Mouse (Mus musculus) left cerebral cortex, adult 18-20 months (tissue): ENCODE data around the gene Tchhl1. TPM values are rescaled to one million over a fixed set of nuclear protein-coding genes. Genes with fewer than 3 reads are reported as not detected.
A peak's percentile ranks its signal among the peaks of the same experiment; 100 is the strongest.

Experiments
- DNase-seq, 2 experiments: peaks; one replicate each; pipeline ENCODE4 v3.0.0; 2021 to 2022; ENCODE audit warnings: low spot score in 2 of 2, mixed read lengths in 1 of 2
- microRNA-seq, 2 experiments: library from miRNA; unstranded; fragments of <30 nt; microRNA quantifications; one replicate each; pipeline ENCODE4 v1.2.0; 2021
- total RNA-seq, 2 experiments: library from RNA; stranded (reverse); gene quantifications; 2 replicates each; pipeline ENCODE4 v1.2.3; 2021

Gene Tchhl1
- total RNA-seq, 2 experiments from 2014 or later: not detected

DNA sequence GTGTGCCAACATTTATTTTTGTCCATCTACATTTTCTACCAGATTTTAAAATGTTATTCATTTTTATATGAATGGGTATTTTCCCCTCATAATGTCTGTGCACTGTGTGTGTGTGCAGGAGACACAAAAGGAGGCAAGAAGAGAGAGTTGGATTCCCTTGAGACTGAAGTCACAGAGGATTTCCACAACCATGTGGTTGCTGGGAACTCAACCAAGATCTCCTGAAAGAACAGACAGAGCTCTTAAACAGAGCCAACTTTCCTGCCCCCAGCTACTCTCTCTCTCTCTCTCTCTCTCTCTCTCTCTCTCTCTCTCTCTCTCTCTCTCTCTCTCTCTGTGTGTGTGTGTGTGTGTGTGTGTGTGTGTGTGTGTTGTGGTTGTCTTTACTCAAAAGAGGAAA, 30.6 kb downstream of the Tchhl1 start:
- DNase-seq: no peak

DNA sequence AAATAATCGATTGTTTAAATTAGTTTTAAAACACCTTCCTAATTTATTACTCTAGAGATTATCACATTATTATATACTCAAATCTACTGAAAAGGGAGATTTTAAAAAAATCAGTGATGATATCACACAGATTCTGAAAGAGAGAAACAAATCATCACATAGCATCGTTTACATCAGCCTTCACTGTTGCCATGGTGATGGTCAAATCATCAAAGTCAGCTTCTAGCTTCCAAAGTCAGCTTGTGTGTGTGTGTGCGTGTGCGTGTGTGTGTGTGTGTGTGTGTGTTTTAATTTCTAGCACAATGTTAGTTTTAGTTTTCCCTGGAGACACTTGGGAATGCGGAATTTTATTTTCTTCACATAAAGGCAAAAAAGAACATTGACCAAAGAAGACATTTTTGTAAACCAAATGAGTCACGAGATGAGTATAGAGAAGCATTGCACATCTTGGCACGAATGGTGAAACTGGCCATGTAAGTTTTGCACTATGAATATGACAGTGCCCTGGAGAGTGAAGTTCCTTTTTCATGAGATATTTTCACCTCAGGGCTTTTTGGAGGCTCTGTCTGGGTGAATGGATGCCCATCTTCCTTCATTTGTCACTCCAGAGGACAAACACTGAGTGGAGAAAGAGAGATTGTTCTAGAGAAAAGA, 36.1 kb downstream of the Tchhl1 start:
- DNase-seq: no peak

DNA sequence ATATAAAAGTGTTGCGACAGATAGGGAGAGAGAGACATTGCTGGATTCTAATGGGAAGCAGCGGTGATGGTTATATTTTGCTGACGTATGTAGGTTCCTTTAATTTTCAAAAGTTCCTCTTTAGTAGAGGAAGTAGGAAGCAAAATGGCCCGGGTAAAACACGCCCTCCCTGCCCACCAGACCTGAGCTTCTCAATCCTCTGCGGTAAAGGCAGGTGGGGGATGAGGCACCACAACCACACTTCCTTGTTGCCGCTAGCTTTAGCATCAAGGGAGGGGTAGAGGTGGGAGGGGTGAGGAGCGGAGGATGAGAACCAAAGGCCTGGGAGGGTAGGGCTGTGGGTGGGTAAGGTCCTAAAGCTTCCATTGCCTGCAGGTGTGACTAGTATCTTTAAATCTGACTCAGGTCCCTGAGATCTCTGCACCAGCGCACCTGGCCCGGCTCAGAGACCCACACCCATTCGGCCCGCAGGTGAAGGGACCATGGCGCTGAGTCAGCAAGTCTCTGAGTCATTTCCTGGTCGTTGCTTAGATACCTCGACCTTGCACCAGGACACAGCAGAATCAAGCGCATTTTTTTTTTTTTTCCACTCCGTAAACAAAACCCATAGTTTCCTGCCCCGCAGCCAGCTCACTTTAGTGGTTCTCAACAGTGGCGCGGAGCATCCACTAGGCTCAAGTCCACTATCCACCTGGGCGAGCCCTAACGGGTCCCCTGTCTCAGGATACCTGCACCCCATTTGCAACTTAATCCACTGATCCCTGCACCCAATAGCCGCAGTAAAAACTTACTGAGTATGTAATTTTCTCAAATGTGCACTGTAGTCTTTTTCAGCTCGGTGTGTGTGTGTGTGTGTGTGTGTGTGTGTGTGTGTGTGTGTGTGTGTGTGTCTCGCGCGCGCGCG, 37.7 kb downstream of the Tchhl1 start:
- DNase-seq: no peak

DNA sequence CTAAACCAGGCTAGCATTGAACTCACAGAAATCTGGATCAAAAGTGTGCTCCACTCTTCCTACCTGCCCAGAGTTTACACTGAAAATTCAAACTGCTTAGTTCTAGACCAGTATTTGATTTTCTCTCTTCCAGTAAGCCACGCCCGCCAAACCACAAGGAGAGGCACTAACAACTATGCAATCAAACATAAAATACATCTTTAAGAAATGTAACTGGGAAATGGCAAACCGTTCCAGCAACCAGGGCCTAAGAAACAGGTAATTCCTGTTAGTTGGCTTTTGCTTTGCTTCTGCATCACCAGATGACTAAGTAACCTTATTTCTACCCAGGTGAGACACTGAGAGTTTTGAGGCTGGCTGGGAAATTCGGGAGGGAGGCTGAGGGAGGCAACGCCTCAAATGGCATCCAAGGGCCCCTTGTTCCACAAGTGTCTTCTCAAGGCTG, 38.3 kb downstream of the Tchhl1 start:
- DNase-seq: no peak

DNA sequence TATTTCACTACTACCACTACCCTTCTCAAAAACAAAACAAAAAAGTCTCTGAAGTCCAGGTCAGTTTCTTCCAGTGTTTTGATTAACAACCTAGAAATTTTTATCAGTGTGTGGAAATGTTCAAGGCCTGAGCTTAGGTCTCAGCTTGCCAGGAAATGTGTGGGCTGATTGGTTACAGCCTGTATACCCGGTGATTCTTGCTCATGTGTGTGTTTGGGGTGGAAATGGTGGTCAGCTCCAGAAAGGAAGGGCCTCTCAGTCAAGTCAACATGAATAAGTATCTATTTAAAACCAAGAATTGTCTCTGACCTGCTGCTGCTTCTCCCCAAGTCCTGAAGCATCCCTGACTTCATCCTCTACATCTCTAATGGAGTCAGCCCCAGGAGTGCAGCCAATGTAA, 40.7 kb downstream of the Tchhl1 start:
- no peak for DNase-seq

DNA sequence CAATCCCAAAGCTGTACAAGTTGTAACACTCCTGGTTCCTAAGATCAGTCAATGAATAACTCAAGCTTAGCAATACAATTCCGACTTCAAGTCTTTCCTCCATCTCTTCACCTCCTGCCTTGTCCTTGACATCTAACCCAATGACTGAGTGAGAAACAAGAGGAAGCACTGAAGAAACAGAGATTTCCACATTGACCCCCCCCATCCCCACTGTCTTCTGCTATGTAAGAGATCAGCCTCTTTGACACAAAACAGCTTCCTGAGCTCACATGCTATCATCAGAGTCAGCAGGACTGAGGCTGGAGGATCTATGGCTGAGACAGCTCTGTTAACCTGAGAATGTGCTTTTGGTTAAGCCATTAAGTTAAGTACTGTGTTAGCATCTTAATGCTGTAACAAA, 42.5 kb downstream of the Tchhl1 start:
- no peak for DNase-seq

DNA sequence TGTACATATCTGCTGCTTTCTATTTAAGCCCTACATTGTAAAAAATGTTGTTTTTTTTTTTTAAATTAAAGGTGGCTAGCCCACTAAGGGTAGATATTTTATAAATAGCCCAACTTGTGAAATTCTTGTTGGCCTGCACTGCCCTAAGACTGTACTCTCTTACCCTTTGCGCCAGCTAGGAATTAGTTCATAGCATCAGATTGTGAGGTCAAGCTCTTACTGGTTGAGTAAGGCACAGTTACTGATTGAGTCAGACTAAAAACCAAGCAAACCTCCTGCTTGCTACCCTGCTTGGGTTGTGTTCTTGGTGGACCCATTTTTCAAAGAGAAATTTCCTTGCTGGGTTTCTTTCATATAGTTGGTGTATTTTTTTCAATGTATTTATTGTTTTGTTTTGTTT, 43.2 kb downstream of the Tchhl1 start:
- DNase-seq: no peak

DNA sequence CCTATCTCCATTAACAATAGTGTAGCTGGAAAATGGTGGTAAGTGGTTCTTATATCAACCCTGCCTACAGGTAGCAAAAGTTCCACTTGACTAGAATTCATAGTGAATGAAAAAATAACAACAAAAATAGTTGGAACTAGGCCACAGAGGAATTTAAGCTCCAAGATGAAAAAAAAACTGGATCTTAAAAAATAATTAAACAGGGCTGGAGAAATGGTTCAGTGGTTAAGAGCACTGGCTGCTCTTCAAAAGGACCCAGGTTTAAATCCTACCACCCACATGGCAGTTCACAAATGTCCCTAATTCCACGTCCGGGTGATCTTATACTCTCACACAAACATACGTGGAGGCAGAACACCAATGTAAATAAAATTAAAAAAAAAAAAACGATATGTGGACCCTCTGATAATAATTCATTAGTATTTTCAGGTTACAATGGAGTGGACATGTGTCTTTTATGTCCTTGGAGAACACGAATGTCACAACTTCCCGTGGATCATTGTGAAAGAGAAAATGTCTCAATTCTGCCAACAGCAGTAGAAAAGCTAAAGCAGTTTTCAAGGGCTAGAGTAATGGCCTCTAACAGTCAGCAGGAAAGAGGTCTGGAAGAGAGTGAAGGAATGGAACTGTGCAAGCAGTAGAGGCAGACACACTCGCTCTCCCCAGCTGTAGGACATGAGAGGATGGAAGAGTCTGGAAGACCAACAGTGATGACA, 44.0 kb downstream of the Tchhl1 start:
- no peak for DNase-seq

DNA sequence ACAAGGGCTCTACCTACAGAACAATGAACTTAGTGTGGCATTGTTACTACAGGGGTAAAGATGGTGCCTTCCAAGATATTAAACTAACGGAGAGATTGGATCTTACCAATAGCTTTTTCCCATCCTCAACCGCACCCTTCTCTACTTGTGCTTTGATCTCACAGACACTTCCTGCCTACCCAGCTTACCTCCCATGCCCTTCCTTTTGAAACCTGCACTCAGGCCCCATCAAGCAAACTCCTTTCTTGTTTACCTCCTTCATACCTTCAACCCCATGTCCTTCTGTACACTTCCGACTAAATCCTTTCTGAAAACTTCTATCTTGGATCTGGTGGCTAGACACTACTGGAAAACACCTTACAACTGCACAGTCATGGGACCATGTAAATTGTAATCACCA, 46.1 kb downstream of the Tchhl1 start:
- no peak for DNase-seq

DNA sequence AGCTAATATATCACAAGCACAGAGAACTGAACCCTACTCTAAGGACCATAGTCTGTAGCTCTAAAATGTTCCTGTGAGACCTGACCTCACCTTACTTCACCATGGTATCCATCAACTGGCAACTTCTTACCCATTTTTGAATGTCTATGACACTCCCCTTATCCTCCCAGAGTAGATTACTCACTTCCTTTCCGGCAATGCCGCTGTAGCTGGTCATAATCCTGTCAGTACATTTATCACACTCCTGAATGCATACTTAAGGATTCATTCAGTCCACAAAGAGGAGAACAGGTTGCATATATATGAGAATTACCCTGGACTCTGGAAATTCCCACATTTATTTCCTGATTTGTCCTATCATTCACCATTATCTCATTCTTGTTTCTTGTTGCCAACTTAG, 48.8 kb downstream of the Tchhl1 start:
- DNase-seq: no peak

DNA sequence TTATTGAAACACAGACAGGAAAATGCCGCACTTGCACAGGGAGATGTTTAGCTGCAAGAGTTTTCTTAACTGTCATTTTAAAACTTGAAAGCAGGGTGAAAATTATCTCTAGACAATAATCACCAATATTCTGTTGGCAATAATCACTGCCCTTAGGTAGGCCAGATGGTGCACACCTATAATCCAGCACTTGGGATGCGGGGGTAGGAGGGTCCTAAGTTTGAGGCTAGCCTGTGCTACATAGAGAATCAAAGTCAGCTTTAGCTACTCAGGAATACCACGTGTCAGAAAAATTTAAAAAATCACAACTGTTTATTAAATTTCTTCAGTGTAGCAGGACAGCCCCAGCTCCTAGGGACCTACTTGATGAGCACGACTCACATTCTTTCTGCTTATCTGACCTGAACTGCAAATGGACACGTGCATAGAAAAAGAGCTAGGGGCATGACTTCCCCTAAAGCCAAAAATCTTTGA, 51.3 kb downstream of the Tchhl1 start:
- no peak for DNase-seq

DNA sequence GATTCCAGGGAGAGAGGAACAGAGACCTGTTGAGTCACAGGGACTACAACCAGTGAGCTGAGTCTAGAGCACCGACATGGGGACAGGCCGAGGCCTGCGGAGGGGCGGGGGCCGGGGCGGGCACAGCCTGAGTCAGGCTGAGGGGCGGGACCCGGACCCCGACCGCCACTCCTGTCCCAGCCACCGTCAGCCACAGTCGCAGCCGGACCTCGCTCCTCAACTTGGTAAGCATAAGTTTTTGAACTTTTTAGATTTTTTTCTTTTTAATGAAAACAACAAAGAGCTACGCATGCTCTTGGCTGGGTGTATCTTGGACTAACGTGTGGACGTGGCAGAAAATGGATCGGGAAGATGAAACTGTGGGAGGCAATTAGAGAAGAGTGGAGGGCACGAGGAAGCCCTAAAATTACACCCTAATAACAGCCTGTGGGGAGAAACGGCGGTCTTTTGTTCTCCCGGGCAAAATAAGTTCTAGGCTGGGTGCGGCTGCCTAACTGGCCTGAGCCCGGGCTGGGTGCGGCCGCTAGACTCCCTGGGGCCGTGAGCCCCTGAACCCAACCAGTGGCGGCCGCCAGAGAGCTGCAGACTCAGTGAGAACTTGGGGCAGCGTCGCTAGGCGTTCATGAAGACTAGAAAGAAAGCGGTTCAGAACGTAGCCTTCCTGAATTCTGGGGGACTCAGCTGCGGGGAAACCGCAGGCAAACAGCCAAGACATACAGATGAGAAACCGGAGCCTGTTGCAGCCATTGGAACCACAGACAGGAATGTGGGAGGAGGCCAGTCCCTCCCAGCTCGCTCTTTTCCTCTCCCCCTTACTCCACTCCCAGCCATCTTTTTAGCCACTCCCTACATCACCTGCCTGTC, 52.0 kb downstream of the Tchhl1 start, which contains the start of gene S100a11:
TSS of gene S100a11 (plus strand) at position 159 of the 864 bp plus-strand sequence.
- DNase-seq: peak in 1 of 2 experiments; percentile 4

Small RNA genes within 50 kb of the gene (microRNA-seq; reads per million reads assigned to microRNA genes)
- gene Gm22752: 0 reads per million in 2 experiments

Other genes with a start within 250 kb of the Tchhl1 start
- not detected for gene Flg, start 195.2 kb upstream of the Tchhl1 start, total RNA-seq
- under 1 TPM in 1 of 2 experiments, not detected in 1; 0.07 TPM for gene Hrnr, start 149.0 kb upstream of the Tchhl1 start, total RNA-seq
- not detected for gene Rptn, start 75.1 kb upstream of the Tchhl1 start, total RNA-seq
- 1 to 10 TPM; 2.8 to 3.0 TPM for gene Tchh, start 26.4 kb upstream of the Tchhl1 start, total RNA-seq
- gene S100a11, start 51.7 kb downstream of the Tchhl1 start, total RNA-seq: 10 to 100 TPM in 1 of 2 experiments, 1 to 10 TPM in 1; 7.2 to 14.6 TPM
- 10 to 100 TPM; 47.3 to 49.9 TPM for gene S100a10, start 86.3 kb downstream of the Tchhl1 start, total RNA-seq
- not detected for gene Tdpoz2, start 183.9 kb downstream of the Tchhl1 start, total RNA-seq
- gene Tdpoz1, start 207.6 kb downstream of the Tchhl1 start, total RNA-seq: not detected
- gene Gm37596, start 224.3 kb downstream of the Tchhl1 start, total RNA-seq: not detected